Mouse (Mus musculus) ES-E14 (cell line): Measurements from ENCODE around the gene AB124611. TPM values are rescaled to one million over a fixed set of nuclear protein-coding genes. Genes with fewer than 3 reads are reported as not detected.
A peak's percentile ranks its signal among the peaks of the same experiment; 100 is the strongest.
"Not testable (repeated sequence)": the region's sequence is repeated elsewhere in the genome, so short reads cannot be mapped to it uniquely, and the experiment has no call there.

Experiments
- DNase-seq: peaks from one replicate; pipeline ENCODE4 v3.0.0-alpha.2; 2013; ENCODE audit warnings: low read depth, low spot score
- H3K27ac ChIP-seq: 2 replicates; pipeline ENCODE4 v1.5.1; 2012; ENCODE audit warnings: low read depth, mild to moderate bottlenecking, low read length, moderate library complexity, mixed read lengths; ENCODE audit not compliant: poor library complexity, insufficient read depth, severe bottlenecking
- H3K36me3 ChIP-seq: 2 replicates; pipeline ENCODE4 v1.6.1; 2012; ENCODE audit warnings: mild to moderate bottlenecking, low read length, moderate library complexity, mixed read lengths; ENCODE audit not compliant: control insufficient read depth, poor library complexity, insufficient read depth, severe bottlenecking
- H3K4me1 ChIP-seq, 2 experiments: fragments of 150-350 bp in 1 of 2; sonication (generic) in 1 of 2; 2 replicates each; pipeline ENCODE4 v1.6.1; 2012; ENCODE audit warnings: low read length in 2 of 2, mild to moderate bottlenecking in 1 of 2, mixed read lengths in 1 of 2; ENCODE audit not compliant: control insufficient read depth in 2 of 2, insufficient read depth in 2 of 2, poor library complexity in 1 of 2
- H3K4me3 ChIP-seq, 2 experiments: fragments of 150-350 bp in 1 of 2; sonication (generic) in 1 of 2; 2 replicates each; pipeline ENCODE4 v1.5.1; 2012; ENCODE audit warnings: low read length in 2 of 2, low read depth in 1 of 2, mild to moderate bottlenecking in 1 of 2, mixed read lengths in 1 of 2; ENCODE audit not compliant: insufficient read depth in 1 of 2, poor library complexity in 1 of 2, severe bottlenecking in 1 of 2
- H3K9ac ChIP-seq: 2 replicates; pipeline ENCODE4 v1.6.1; 2012; ENCODE audit warnings: low read depth, mild to moderate bottlenecking, low read length, mixed read lengths; ENCODE audit not compliant: poor library complexity, insufficient read depth, severe bottlenecking
- H3K9me3 ChIP-seq: fragments of 150-350 bp; sonication (generic); 2 replicates; pipeline ENCODE4 v1.6.1; 2012; ENCODE audit warnings: low read depth, mild to moderate bottlenecking, low read length; ENCODE audit not compliant: control insufficient read depth, insufficient read depth
- CHD2 ChIP-seq: IDR thresholded peaks from 2 replicates; pipeline ENCODE4 v1.6.1; 2014; ENCODE audit warnings: mild to moderate bottlenecking, low read depth, low read length, inconsistent platforms
- HCFC1 ChIP-seq: IDR thresholded peaks from 2 replicates; pipeline ENCODE4 v1.6.1; 2012; ENCODE audit warnings: low read length, inconsistent platforms, borderline replicate concordance; ENCODE audit not compliant: insufficient read depth
- MAFK ChIP-seq: IDR thresholded peaks from 2 replicates; pipeline ENCODE4 v1.6.1; 2014; ENCODE audit warnings: mild to moderate bottlenecking, low read depth, low read length, inconsistent platforms; ENCODE audit not compliant: insufficient read depth
- ZC3H11A ChIP-seq: IDR thresholded peaks from 2 replicates; pipeline ENCODE4 v1.6.1; 2012; ENCODE audit warnings: low read depth, mild to moderate bottlenecking, inconsistent platforms, low read length, borderline replicate concordance
- ZNF384 ChIP-seq: IDR thresholded peaks from 2 replicates; pipeline ENCODE4 v1.6.1; 2012; ENCODE audit warnings: low read depth, low read length, inconsistent platforms
- in situ Hi-C, 2 experiments: fragments of 600-800 bp; cut with MboI; formaldehyde crosslinking; loops; one replicate each; pipeline ENCODE4 v1.15.1; 2025; ENCODE audit warnings: low sequenced_read_pairs in 2 of 2, inconsistent platforms in 1 of 2; ENCODE audit not compliant: unreplicated experiment in 2 of 2
- total RNA-seq: library from RNA; depleted of rRNA; stranded (reverse); fragments of 300-350 nt; gene quantifications from 2 replicates; pipeline ENCODE4 v1.2.3, GENCODE M21; 2012

Gene AB124611
- total RNA-seq, 1 experiment: not detected

GRCm38 (mm10) chr9:21591831-21592702 lies 66.1 kb downstream of the AB124611 start:
- peaks cover 0 to 7% of the 10 kb centered on the region in 2 experiments; a peak in 1 of 4 replicates for H3K4me1 ChIP-seq
- no peaks in the 10 kb centered on the region for H3K9me3 ChIP-seq
- DNase-seq: no peak
- peak overlapping the region; percentile 73 to 83 for H3K4me3 ChIP-seq
- H3K27ac ChIP-seq: peak overlapping the region; percentile 17; the same call in 1 of the 2 replicates
- TF ChIP-seq CHD2: no peak
- TF ChIP-seq ZC3H11A: no peak
- no peak for TF ChIP-seq HCFC1
- no peak for TF ChIP-seq ZNF384
- no peak for TF ChIP-seq MAFK
- H3K9ac ChIP-seq: peak overlapping the region; percentile 77
- in situ Hi-C loops: no loop called here
- peaks cover 31% of the 10 kb centered on the region for H3K36me3 ChIP-seq

- peaks cover 0 to 5% of the 10 kb centered on the region in 2 experiments; a peak in 1 of 4 replicates for H3K4me1 ChIP-seq
- H3K36me3 ChIP-seq: peaks cover 24% of the 10 kb centered on the region
- in situ Hi-C loops: no loop called here
- TF ChIP-seq MAFK (no peak), CHD2 (peak; percentile 77), ZNF384 (no peak), HCFC1 (peak; percentile 97), ZC3H11A (no peak)
- no peaks in the 10 kb centered on the region for H3K9me3 ChIP-seq
- peak within 1 kb of the TSS; percentile 83 to 94 for H3K4me3 ChIP-seq
- H3K27ac ChIP-seq: peak within 1 kb of the TSS; percentile 17; the same call in 1 of the 2 replicates
- peak; percentile 98 for DNase-seq
- H3K9ac ChIP-seq: peak within 1 kb of the TSS; percentile 91
These were observed 66.7 kb downstream of the AB124611 start, which contains the start of the genes Timm29 and Yipf2 for GRCm38 (mm10) chr9:21592703-21593121. Timm29 (plus strand) TSS chr9:21592722. Yipf2 (minus strand) TSS chr9:21592828.

- Histone ChIP-seq H3K9ac (peak overlapping the region; percentile 91), H3K36me3 (peaks cover 19% of the 10 kb centered on the region), H3K9me3 (no peaks in the 10 kb centered on the region), H3K27ac (no peak overlapping the region), H3K4me1 (0 out of 4 replicates have a peak, but pooled peaks cover 0 to 2% of the 10 kb centered on the region in 2 experiments), H3K4me3 (peak overlapping the region; percentile 83 to 94)
- DNase-seq: no peak
- in situ Hi-C loops: no loop called here
- no peak for TF ChIP-seq CHD2
- TF ChIP-seq ZNF384: no peak
- TF ChIP-seq HCFC1: no peak
- no peak for TF ChIP-seq ZC3H11A
- no peak for TF ChIP-seq MAFK
These were observed 67.2 kb downstream of the AB124611 start for GRCm38 (mm10) chr9:21593122-21593721.

GRCm38 (mm10) chr9:21594350-21594749 lies 68.4 kb downstream of the AB124611 start:
- H3K4me3 ChIP-seq, H3K4me1 ChIP-seq, DNase-seq, in situ Hi-C loops, H3K36me3 ChIP-seq, H3K27ac ChIP-seq, H3K9me3 ChIP-seq: not testable (repeated sequence)
- 0 out of 2 replicates have a peak overlapping the region, but pooled peaks have one; percentile 5 for H3K9ac ChIP-seq
